Mouse (Mus musculus) erythroblast, adult 5-6 weeks (primary cell): ENCODE results near the gene Ccdc141. TPM values are rescaled to one million over a fixed set of nuclear protein-coding genes. Genes with fewer than 3 reads are reported as not detected.
"Not testable (repeated sequence)": the region's sequence is repeated elsewhere in the genome, so short reads cannot be mapped to it uniquely, and the experiment has no call there.

Experiments
- ATAC-seq: replicated peaks from 2 replicates; pipeline ENCODE4 v1.8.0; 2016; ENCODE audit warnings: moderate number of reproducible peaks, mild to moderate bottlenecking, moderate TSS enrichment, inconsistent platforms; ENCODE audit not compliant: poor library complexity, low FRiP score, severe bottlenecking
- total RNA-seq, 2 experiments: library from RNA; stranded (forward) in 1 of 2; stranded (reverse) in 1 of 2; fragments of 150-400 nt in 1 of 2; fragments of 200-764, 138-1000 nt in 1 of 2; gene quantifications; 2 replicates each; pipeline versions ENCODE4 v1.2.3 to v1.2.4; 2015 to 2017; ENCODE audit warnings: low replicate concordance in 2 of 2

Ccdc141 gene
- total RNA-seq, 2 experiments from 2014 or later = 3.5 to 4.4 TPM

DNA sequence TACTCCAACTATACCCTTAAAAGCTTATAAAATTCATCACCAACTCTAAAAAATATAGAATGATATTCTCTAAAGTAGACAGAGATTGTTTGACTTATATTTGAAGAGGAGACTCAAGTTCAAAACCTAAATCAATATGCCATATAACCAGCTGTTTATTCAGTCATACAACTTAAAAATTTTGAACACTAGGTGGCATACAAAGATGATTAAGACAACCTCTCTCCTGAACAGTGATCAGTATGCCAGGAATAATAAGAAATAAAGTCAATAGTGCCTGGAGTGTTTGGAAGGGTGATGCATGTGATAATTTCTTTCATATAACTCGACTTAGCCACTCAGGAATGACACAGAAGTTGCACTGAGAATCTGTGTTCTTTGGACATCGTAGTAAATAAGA is 89.3 kb downstream of the Ccdc141 start:
- ATAC-seq = no peak

DNA sequence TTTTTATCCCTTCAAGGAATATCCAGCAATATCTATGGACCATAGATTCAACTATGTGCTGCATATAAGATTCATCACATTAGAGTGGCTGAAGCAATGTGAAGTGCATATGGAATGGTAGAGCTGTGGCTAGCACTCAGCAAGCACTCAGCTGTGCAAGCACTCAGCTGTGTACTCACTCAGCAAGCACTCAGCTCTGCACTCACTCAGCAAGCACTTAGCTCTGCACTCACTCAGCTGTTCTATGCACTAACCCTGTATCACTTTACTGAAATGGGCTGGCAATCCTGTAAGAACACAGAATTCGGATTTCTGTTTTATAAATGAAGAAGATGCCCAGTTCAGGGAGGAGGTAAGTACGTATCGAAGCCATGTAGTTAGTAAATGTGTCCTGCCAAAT is 89.8 kb downstream of the Ccdc141 start:
- no peak for ATAC-seq

DNA sequence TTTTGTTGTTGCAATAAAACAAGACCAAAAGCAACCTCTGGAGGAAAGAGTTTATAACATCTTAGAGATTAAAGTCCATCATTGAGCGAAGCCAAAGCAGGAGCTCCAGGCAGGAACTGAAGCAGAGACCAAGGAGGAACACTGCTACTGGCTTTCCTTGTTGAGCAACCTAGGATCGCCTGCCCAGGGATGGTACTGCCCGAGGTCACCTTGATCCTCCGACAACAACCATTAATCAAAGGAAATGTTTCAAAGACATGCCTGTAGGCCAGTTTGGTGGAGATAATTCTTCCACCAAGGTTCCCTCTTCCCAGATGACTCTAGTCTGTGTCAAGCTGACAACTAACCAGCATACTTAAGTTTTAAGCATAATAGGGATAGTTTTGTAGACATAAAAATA is 91.7 kb downstream of the Ccdc141 start:
- no peak for ATAC-seq

DNA sequence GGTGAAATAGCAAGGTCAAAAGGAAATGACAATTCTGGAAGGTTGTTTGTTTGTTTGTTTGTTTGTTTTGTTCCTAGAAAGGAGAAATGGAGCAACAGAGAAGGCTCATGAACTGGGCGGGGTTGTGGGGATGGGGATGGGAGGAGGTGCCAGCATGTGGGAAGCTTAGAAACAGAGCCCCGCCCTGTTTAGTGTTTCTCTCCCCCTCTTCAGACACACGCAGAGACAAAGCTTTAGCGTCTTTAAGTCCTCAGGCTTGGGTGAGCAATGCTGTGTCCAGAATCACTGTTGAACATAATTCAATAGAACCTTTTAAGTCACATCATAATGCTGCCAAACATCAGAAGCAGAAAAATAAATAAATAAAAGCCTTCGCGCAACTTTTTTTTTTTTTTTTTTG is 96.1 kb downstream of the Ccdc141 start:
- ATAC-seq = no peak

DNA sequence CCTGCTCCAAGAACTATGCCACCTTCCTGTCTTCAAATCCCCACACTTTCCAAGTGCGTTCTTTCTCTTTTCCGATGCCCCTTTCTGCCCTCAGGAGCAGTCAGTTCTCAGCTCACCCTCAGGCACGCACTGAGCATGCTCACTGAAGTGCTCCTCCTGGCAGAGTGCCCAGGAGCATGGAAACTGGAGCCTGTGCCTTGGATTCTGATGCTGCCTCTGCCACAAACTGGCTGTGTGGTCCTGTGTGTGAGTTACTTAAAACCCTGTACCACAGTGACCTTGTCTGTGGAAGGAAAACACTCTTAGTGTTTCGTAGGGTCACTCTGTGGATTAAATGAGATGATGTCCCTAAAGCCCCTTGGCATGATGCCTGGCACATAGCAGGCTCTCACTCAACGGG is 96.5 kb downstream of the Ccdc141 start:
- no peak for ATAC-seq

DNA sequence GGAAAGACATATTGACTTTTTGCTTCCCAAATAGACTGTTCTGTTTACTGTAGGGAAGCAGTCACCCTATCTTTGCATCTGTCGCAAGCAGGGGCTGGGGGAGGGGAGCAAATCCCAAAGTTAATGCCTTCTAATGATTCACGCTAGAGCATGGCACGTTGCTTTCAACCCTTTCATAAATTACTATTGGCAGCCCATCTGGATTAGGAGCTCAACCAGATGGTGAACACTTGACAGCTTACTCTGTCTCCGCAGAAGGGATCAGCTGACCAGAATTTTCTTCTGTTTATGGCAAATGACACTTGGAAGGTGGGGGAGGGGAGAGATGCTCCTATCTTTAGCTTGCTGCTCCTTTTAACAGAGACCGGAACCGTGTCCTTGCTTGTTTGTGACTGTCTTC is 105.1 kb downstream of the Ccdc141 start:
- ATAC-seq = no peak

DNA sequence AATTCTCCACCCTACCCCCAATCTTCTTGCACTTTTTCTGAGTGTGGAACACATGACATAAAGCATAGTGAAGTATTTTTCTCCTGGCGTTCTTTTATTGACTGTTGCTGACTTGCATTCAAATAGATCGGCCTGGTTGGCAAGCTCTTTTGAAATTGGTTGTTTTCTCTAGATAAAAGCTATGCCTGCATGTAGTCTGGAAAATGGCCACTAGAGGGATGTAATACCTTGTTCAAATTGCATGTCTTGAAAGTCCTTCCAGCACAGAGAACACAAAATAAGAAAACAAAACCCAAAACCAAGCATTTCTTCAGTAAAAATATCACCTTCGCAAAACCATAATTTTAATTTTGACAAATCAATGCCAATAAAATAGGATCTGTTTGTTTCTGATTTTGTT is 108.6 kb downstream of the Ccdc141 start:
- no peak for ATAC-seq

DNA sequence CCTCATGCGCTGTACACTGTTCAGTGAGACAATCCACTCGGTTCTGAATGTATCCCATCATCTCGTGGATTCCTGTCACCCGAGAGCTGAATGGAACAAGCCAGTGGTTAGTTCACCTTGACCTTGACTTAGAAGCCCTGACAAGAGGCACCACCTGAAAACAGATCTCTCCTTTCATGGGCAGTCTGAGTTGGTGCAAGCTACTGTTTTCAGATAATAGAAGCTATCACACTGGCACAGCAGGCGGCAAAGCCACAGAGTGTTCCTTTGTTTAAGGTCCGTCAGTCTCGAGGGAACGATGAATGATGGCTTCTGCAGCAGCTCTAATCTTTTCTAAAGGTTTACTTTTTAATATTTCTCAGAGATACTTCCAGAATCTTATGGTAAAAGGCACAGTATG is 110.8 kb downstream of the Ccdc141 start:
- ATAC-seq = no peak

DNA sequence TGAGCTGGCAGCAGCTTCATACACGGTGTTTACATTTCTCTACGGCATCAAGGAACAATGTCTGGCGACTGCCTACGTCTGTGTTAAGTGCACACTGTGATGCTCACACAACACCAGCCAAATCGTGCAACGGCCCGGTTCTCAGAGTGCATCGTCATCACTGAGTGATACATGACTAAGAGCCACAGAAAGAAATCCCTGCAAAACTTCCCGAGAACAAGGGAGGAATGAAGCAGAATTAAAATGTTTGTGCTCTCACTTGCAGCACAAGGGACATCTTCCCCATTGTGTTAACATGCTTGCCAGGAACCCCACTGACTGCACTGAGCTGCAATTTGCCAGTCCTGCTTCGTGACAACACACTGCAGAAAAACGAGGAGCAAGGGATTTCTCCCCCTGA is 114.1 kb downstream of the Ccdc141 start:
- no peak for ATAC-seq

DNA sequence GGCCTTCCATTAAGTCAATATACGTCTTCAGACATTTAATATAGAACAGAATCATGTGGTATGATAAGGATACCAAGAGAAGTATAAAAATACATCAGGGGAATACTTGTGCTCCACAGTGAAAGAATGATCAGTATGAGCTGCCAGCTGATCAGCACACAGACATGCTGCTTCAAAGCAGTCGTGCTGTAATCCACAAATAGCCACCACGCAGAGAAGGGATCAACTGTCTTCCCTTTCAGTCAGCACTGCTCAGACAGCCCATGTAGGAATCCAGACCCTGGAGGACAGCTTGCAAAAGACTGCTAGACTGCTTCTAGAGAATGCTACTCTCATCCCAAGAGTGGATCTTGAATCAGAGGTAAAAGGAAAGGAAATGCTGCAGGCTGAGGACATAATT is 127.5 kb downstream of the Ccdc141 start:
- ATAC-seq = no peak

DNA sequence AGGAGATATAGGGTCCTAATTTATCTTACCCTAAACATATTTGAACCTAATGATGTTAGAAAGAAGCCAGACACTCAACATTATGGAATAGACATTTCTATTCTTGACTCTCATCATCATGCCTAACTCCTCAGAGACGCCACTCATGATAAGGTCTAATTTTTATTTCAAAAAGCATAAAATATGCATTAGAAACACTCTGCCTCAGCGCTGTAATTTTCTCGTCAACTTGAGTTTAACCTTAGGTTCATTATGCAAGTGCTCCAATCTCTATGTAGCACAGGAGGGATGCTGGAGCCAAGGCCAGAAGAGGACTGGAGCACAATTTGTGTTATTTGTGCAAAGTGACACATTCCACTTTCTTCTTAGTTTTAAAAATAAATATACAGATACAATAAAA is 130.8 kb downstream of the Ccdc141 start:
- ATAC-seq = no peak

DNA sequence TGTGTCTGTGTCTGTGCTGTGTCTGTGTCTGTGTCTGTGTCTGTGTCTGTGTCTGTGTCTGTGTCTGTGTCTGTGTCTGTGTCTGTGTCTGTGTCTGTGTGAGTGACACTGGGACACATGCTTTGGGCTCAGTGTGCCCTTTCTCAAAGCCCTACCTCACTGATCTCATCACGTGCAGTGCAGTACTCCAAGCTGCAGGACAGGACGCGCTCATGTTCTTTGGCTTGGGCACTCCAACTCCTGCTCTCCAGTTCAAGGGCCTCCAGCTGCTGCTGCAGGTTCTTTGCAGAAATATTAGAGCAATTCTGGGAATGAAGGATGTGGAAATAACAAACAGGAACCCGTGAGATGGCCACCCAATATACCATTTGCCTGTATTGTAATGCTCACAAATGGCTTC is 131.2 kb downstream of the Ccdc141 start:
- no peak for ATAC-seq

DNA sequence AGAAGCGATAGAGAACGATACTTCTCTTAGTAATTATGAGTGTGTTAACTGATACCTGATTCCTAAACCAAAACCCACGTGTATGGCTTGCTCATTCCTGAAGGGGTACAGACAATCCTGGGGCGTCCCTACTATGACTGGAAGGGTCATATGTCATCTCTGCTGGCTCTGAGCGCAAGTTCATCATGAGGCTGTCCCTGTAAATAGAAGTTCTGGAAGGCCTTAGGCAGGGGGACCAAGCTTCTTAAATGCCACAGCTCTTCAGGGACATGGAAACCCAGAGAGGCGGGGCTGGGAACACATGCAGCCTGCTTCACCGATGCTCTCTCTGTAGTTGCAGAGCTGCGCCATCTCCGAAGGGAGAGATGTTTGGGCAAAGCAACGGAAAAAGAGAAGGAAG is 133.2 kb downstream of the Ccdc141 start:
- ATAC-seq = no peak

DNA sequence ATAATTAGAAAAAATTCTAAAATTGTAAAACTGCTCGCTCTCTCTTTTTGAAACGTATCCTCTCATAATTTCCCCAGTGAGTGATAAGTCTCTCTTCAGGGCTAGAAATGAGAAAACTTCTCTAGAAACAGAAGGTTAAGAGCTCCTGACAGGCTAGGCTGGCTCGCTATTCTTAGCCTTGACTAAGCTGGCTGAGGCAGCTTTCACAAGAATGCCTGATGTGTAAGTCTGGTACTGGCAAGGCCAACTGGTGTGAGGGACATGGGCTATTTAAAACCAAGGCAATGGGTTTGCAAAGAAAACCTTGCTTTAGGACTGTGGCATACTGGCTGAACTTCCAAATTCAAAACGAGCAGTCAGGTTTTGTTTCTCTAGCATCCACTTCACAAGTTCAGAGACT is 136.3 kb downstream of the Ccdc141 start:
- ATAC-seq = no peak

DNA sequence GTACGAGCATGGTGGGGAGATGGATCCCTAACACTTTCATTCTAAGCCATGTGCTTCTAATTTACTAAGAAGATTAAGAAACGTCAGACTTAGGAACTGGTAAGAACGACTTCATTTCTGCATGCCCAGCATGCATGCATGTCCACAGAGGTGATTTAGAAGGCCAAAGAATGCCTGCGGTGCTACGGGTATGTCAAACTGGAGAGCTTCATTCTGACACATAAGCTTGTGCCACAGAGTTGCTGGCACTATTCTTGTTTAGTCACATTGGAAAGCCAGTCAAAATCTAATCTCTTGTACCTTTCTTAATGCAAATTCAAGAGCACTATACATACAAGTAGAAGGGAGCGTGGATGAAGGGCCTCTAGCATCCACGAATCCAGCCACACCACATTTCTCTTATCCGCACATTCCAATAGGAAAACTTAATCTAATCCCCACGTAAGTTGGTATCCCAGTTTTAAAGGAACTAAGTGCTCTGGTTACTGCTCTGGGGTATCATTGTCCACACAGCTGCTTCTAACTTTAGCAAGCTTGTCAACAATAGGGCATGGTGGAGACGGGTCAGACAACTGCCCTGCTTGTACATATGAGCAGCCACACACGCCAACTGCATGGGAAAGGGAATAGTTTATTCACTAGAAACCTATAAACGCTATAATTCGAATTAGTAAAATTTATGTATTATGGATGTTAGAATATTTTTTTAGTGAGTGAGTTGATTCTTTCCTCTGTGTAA is 136.9 kb downstream of the Ccdc141 start:
- ATAC-seq = no peak

DNA sequence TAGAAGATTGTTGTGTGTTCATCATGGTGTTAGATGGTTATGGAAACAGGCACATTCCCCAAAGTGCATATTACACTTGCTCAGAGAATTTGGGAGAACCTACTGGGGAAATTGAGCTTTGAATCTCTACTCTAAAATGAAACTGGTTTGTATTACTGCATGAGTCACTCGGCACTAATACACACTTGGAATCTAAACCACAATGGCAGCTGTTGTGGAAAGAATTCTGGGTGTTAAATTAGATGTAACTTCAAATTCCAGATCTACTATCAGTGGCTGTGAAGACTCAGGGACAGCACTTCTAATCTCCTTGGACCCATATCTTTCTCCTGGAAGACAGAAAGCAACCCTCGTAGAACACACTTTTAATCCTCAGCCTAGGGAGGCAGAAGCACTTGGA is 149.8 kb downstream of the Ccdc141 start:
- ATAC-seq = no peak

DNA sequence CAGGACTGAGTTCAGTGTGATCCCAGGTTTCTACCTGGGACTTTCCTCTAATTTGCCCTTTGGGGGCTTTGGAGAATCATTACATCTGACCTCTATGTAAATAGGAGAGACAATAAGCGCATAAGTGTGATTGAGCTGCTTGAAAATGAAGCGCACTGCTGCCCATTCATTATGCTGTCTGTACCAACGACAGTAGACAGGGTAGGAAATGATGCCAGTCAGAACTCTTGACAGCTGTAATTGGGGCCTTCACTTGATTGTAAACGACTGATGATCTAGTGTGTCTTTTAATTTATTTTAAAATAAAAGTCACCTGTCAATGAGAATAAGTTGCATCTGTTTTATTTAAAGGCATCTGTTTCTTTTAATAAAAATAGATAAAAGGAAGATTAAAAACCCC is 152.7 kb downstream of the Ccdc141 start:
- no peak for ATAC-seq

DNA sequence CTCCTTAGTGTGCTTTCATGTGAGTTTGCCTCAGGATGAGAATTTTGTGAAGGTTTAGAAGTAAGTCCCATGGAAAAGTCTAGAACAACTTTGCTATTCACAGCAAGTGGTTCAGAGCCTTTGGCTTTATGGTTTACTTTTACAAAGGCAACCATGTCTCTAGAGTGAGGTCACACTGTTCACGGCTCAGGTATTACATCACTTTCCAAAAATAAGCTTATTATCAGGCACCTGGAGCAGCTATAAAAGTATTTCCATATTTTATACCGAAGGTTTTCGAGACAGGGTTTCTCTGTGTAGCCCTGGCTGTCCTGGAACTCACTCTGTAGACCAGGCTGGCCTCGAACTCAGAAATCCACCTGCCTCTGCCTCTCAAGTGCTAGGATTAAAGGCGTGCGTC is 157.0 kb downstream of the Ccdc141 start:
- ATAC-seq = not testable (repeated sequence)

DNA sequence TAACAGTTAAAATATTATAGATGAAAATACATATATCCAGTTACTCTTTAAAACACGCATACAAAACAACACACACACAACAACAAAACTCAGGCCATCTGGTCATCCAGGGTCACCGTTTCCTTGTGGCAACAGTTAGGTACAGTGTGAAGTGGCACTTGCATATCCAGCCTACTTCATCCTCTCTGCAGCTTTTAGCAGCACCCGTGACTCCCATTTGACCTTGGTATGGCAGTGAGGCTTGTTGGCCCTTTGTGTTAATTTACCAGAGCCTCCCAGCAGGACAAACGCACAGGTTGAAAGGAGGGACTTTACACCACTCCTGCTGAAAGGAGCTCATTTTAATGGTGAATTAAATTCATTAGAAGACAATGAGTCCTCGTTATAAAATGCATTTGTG is 158.5 kb downstream of the Ccdc141 start:
- no peak for ATAC-seq

DNA sequence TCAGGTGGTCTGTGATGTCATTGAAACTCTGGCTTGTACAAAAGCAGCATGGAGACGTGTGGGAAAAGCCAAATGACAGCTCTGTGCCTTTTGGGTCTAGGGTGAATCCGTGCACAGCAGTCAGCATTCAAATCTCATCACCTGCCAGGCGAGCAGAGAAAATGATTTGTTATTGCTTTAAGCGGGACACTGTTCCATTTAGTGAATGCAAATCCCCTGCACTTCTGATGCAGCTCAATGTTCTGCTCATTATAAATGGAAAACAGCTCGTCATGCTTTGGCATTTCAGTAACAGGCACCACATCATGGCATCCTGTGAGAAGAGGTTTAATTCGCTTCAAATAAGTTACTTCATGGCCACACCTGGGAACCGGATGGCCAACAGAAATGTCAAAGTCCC is 163.4 kb downstream of the Ccdc141 start:
- ATAC-seq = no peak

DNA sequence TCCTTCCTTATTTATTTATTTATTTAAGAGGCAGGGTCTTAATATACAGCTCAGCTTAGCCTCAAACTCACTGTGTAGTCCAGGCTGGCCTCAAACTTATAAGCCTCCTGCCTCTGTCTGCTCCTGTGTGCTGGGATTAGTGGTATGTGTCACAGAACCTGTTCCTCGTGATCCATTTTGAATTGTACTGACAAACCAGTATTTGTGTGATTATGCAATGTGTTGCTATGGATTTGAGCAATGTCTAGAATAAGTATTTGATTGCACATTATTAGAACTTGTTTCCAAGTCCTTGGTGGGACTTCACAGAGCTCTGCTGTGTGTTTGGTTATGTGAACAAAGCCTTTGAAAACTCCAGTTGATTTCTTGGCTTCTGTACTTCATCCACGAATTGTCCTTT is 167.3 kb downstream of the Ccdc141 start:
- ATAC-seq = no peak

DNA sequence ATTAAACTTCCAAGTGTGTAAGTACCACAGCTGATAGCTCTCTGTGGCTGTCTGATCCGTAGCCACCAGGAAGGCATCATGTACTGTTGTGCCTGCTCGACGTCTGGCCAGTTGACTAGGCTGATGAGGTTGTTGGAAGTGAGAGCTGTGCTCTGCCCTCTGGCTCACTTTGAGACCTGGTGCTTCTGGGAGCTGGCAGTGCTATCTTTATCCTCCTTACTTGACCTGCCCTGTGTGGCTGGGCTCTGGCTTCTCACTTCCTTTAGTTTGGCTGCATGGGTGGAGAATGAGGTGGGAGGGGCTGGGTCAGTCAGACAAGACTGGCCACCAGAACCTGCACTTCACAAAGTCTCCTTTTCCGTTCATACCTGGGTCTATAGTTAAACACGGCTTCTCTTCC is 172.1 kb downstream of the Ccdc141 start:
- ATAC-seq = no peak
